Mouse (Mus musculus) liver, postnatal 0 days (tissue): ENCODE data around the gene Gm12258.

Source experiments
- CTCF ChIP-seq: sonication (generic); IDR thresholded peaks from 2 replicates; pipeline ENCODE4 v1.5.1; 2016; ENCODE audit warnings: antibody characterized with exemption, low read depth
- EP300 ChIP-seq: IDR thresholded peaks from 2 replicates; pipeline ENCODE4 v1.6.1; 2016; ENCODE audit warnings: antibody characterized with exemption, low read depth, mild to moderate bottlenecking

DNA sequence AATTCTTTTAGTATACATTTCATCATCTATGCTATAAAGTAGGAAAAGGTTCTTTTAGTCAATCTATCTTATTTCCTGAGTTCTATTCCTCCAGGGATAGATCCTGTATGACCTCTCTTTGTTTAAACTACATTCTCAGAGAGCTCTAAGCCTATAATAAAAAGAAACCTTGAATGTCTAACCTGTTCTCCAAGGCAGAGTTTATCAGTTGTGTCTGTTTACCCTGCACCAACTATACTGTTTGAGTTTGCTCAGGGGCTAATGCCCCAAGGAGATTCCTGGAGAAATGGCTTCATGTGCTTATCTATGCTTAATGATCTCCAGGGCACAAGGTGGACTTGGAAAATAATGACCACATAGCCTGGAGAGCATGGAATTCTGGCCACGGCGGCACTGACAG lies 42.6 kb upstream of the Gm12258 start:
- TF ChIP-seq CTCF (no peak), EP300 (no peak)
